Mouse (Mus musculus) heart, adult 18-20 months (tissue): ENCODE results near the gene Zbtb24. TPM values are rescaled to one million over a fixed set of nuclear protein-coding genes. Genes with fewer than 3 reads are reported as not detected.
A peak's percentile ranks its signal among the peaks of the same experiment; 100 is the strongest.
"Not testable (repeated sequence)": the region's sequence is repeated elsewhere in the genome, so short reads cannot be mapped to it uniquely, and the experiment has no call there.

ENCODE experiments used
- DNase-seq, 2 experiments: peaks; one replicate each; pipeline ENCODE4 v3.0.0; 2021 to 2022; ENCODE audit warnings: mixed read lengths in 1 of 2
- long read RNA-seq, 2 experiments: library from polyadenylated mRNA; stranded (forward); transcript quantifications; one replicate each; pipeline ENCODE4 v2.0.0; 2021
- total RNA-seq, 2 experiments: library from RNA; stranded (reverse); gene quantifications; 2 replicates each; pipeline ENCODE4 v1.2.3; 2021

Gene Zbtb24
- total RNA-seq, result 1 to 10 TPM; 6.5 to 7.7 TPM
- long read RNA-seq, experiment 1, partial matches to known transcripts, result 0 of 3 reads
- long read RNA-seq, experiment 1, other reads (novel, unspliced or antisense), result 1 of 3 reads
- long read RNA-seq, experiment 2, partial matches to known transcripts, result 0 of 2 reads
- long read RNA-seq, experiment 2, other reads (novel, unspliced or antisense), result 1 of 2 reads

GRCm38 (mm10) chr10:41450137-41450670 is at the start of gene Zbtb24:
Gene Zbtb24 (plus strand): TSS chr10:41450383.
- DNase-seq, result peak; percentile 96 to 98

GRCm38 (mm10) chr10:41401097-41401496 is 49.1 kb upstream of the Zbtb24 start:
- no peak for DNase-seq

GRCm38 (mm10) chr10:41403364-41403763 is 46.8 kb upstream of the Zbtb24 start:
- DNase-seq, result no peak

- DNase-seq, result no peak
Measured at GRCm38 (mm10) chr10:41403893-41404612, 46.1 kb upstream of the Zbtb24 start.

- not testable (repeated sequence) for DNase-seq
Measured at GRCm38 (mm10) chr10:41410176-41410575, 40.0 kb upstream of the Zbtb24 start.

- not testable (repeated sequence) for DNase-seq
Measured at GRCm38 (mm10) chr10:41410821-41411220, 39.4 kb upstream of the Zbtb24 start.

- not testable (repeated sequence) for DNase-seq
Measured at GRCm38 (mm10) chr10:41413471-41413870, 36.7 kb upstream of the Zbtb24 start.

- not testable (repeated sequence) for DNase-seq
Measured at GRCm38 (mm10) chr10:41415368-41415767, 34.8 kb upstream of the Zbtb24 start.

- DNase-seq, result no peak
Measured at GRCm38 (mm10) chr10:41420496-41421200, 29.5 kb upstream of the Zbtb24 start.

GRCm38 (mm10) chr10:41423681-41424080 is 26.5 kb upstream of the Zbtb24 start:
- DNase-seq, result no peak

GRCm38 (mm10) chr10:41426368-41426767 is 23.8 kb upstream of the Zbtb24 start:
- no peak for DNase-seq

GRCm38 (mm10) chr10:41434624-41435023 is 15.6 kb upstream of the Zbtb24 start:
- DNase-seq, result peak; percentile 66 to 71

- no peak for DNase-seq
Measured at GRCm38 (mm10) chr10:41435141-41435540, 15.0 kb upstream of the Zbtb24 start.

- DNase-seq, result no peak
Measured at GRCm38 (mm10) chr10:41448216-41448615, 2.0 kb upstream of the Zbtb24 start.

GRCm38 (mm10) chr10:41449684-41450083 is 499 bp upstream of the Zbtb24 start:
- DNase-seq, result no peak

GRCm38 (mm10) chr10:41450780-41451522 is 768 bp downstream of the Zbtb24 start:
- DNase-seq, result no peak

- no peak for DNase-seq
Measured at GRCm38 (mm10) chr10:41451656-41452055, 1.5 kb downstream of the Zbtb24 start.

GRCm38 (mm10) chr10:41452791-41453190 is 2.6 kb downstream of the Zbtb24 start:
- no peak for DNase-seq

- DNase-seq, result no peak
Measured at GRCm38 (mm10) chr10:41459990-41460389, 9.8 kb downstream of the Zbtb24 start.

- DNase-seq, result no peak
Measured at GRCm38 (mm10) chr10:41460501-41460900, 10.3 kb downstream of the Zbtb24 start.

- DNase-seq, result no peak
Measured at GRCm38 (mm10) chr10:41461057-41461722, 11.0 kb downstream of the Zbtb24 start.
